Mouse (Mus musculus) T-helper 17 cell (primary cell): ENCODE measurements around the gene Ksr1.
"Not testable (repeated sequence)": the region's sequence is repeated elsewhere in the genome, so short reads cannot be mapped to it uniquely, and the experiment has no call there.

Experiments used
- in situ Hi-C, 2 experiments: fragments of 300-600 bp; cut with MboI, MseI; formaldehyde crosslinking; loops; 1 replicate in 1 of 2; 2 replicates in 1 of 2; pipeline ENCODE4 v1.15.1; 2025; ENCODE audit warnings: high pct_unique_total_duplicates in 2 of 2

Gene Ksr1

GRCm38 (mm10) chr11:79017161-79017606, 129.0 kb downstream of the Ksr1 start:
- in situ Hi-C loops, result no loop called here

- in situ Hi-C loops, result no loop called here
These were observed 130.0 kb downstream of the Ksr1 start for GRCm38 (mm10) chr11:79016236-79016635.

GRCm38 (mm10) chr11:79015660-79016215, 130.5 kb downstream of the Ksr1 start:
- in situ Hi-C loops, result no loop called here

GRCm38 (mm10) chr11:79014602-79015325, 131.4 kb downstream of the Ksr1 start:
- in situ Hi-C loops, result no loop called here

- in situ Hi-C loops, result no loop called here
These were observed 132.4 kb downstream of the Ksr1 start for GRCm38 (mm10) chr11:79013806-79014205.

GRCm38 (mm10) chr11:79013056-79013455, 133.2 kb downstream of the Ksr1 start:
- in situ Hi-C loops, result no loop called here

- in situ Hi-C loops, result no loop called here
These were observed 133.7 kb downstream of the Ksr1 start for GRCm38 (mm10) chr11:79012529-79012928.

GRCm38 (mm10) chr11:79008891-79009290, 137.3 kb downstream of the Ksr1 start:
- in situ Hi-C loops, result no loop called here

- in situ Hi-C loops, result no loop called here
These were observed 138.0 kb downstream of the Ksr1 start for GRCm38 (mm10) chr11:79008007-79008775.

GRCm38 (mm10) chr11:79007356-79007755, 138.9 kb downstream of the Ksr1 start:
- in situ Hi-C loops, result not testable (repeated sequence)

GRCm38 (mm10) chr11:79006417-79006816, 139.8 kb downstream of the Ksr1 start:
- in situ Hi-C loops, result no loop called here

GRCm38 (mm10) chr11:79005578-79006394, 140.4 kb downstream of the Ksr1 start:
- in situ Hi-C loops, result no loop called here

GRCm38 (mm10) chr11:79003769-79004638, 142.2 kb downstream of the Ksr1 start:
- in situ Hi-C loops, result no loop called here

- in situ Hi-C loops, result no loop called here
These were observed 143.0 kb downstream of the Ksr1 start for GRCm38 (mm10) chr11:79003053-79003768.

GRCm38 (mm10) chr11:79002551-79002951, 143.7 kb downstream of the Ksr1 start:
- in situ Hi-C loops, result no loop called here

GRCm38 (mm10) chr11:79001871-79002270, 144.3 kb downstream of the Ksr1 start:
- in situ Hi-C loops, result no loop called here

GRCm38 (mm10) chr11:78999118-78999517, 147.1 kb downstream of the Ksr1 start:
- in situ Hi-C loops, result no loop called here

- in situ Hi-C loops, result not testable (repeated sequence)
These were observed 155.2 kb downstream of the Ksr1 start for GRCm38 (mm10) chr11:78990875-78991543.

- in situ Hi-C loops, result no loop called here
These were observed 156.1 kb downstream of the Ksr1 start for GRCm38 (mm10) chr11:78990096-78990495.
